Mouse (Mus musculus) retina, postnatal 7 days (tissue): ENCODE measurements around the gene Rap1gap.

Source experiments
- DNase-seq: peaks from one replicate; pipeline ENCODE4 v3.0.0-alpha.2; 2012; ENCODE audit warnings: low read depth, low spot score

Rap1gap gene

DNA sequence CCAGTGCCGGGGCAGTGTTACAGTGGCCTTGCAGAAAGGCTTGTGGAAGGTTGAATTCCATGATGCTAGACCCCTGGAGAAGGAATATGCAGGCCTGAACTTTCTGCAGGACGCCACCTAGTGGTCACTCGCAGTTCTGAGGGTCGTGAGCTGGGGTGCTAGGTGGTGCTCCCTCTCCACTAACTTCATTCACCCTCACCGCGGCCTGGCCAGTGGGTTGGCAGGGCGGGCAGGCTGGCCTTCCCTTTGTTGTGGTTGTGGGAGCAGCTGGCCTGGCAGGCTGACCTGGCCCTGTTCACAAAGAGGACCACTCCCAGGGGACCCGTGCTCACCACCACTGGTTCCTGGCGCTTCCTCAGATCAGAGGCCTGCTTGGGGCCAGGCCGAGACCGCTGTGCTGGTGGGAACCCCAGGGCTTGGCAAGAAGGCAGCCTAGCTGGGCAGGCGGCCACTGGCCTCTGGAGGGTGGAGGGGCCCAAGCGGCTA lies 80.0 kb downstream of the Rap1gap start:
- no peak for DNase-seq

DNA sequence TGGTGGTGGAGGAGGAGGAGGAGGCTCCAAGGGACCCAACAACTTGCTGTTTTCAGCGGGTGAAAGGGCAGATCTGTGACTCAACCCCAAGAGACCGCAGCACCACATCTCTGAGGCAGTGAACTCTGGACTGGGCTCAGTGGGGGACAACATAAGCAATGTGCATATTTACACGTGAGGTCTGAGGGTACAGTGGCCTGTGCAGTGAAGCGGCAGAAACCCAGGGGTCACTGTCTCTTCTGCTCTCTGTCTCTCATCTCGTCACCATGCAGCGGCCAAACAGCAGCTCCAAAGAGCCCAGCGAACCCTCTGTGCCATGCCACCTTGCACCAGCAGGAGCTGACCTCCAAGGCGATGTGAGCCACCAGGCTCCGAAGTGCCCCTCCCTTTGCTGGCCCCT lies 82.6 kb downstream of the Rap1gap start:
- DNase-seq: no peak

- no peak for DNase-seq
These were observed 83.1 kb downstream of the Rap1gap start for GRCm38 (mm10) chr4:137747590-137747989.

- no peak for DNase-seq
These were observed 84.2 kb downstream of the Rap1gap start for GRCm38 (mm10) chr4:137748726-137749125.

- no peak for DNase-seq
These were observed 85.2 kb downstream of the Rap1gap start for GRCm38 (mm10) chr4:137749680-137750079.

GRCm38 (mm10) chr4:137750121-137750520 lies 85.6 kb downstream of the Rap1gap start:
- DNase-seq: no peak

DNA sequence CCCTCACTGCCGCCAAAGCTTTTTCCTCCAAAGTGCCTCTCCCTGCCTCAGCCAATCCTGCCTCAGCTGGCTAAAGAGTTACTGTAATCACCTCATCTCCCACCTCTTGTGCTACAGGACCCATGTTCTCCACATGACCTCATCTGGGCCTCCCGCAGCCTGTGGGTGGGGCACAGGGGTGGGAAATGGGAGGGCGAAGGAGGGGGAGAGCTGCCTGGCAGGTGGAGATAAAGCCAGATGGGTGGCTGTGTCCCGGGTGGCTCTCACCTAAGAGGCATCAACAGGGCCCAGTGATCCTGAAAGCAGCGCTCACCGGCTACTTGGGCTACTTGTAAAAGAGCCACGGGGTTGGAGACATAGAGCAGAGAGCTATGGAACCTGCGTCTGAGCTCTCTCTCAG lies 86.8 kb downstream of the Rap1gap start:
- DNase-seq: no peak

DNA sequence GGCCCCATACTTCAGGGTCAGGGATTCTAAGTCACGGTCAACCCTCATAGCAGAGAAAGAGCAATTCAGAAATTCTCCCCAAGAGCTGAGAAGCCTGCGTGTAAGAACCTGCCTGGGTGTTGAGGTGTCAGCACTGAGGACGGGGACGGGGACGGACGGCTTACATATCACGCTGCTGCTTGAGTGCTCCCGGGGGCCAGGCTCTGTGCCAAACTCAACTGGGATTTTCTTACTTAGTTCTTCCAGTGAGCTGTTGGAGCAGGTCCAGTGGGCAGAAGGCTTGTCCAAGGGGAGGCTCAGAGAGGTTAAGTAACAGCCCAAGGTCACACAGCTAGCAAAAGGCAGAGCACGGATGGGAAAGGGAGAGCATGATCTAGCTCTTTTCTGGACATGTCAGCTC lies 87.2 kb downstream of the Rap1gap start:
- no peak for DNase-seq

- no peak for DNase-seq
These were observed 87.9 kb downstream of the Rap1gap start for GRCm38 (mm10) chr4:137752471-137752870.

DNA sequence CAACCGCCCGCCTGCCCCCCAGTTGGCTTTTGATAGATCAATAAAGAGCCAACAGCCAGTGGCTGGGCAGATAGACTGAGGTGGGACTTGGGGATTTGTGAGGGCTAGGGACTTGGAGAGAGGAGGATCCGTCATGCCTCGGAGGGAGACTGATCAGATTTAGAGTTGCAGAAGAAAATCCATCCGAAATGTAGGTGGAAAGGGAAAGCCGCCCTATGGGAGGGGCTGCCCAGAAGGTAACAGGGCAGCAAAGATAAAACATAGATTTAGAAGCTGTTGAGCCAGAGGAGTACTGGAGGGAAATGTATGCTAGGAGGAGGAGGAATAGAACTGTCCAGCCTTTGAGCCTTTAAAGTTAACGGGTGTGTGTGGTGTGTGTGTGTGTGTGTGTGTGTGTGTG lies 88.7 kb downstream of the Rap1gap start:
- no peak for DNase-seq

- DNase-seq: no peak
These were observed 89.9 kb downstream of the Rap1gap start for GRCm38 (mm10) chr4:137754446-137754845.

DNA sequence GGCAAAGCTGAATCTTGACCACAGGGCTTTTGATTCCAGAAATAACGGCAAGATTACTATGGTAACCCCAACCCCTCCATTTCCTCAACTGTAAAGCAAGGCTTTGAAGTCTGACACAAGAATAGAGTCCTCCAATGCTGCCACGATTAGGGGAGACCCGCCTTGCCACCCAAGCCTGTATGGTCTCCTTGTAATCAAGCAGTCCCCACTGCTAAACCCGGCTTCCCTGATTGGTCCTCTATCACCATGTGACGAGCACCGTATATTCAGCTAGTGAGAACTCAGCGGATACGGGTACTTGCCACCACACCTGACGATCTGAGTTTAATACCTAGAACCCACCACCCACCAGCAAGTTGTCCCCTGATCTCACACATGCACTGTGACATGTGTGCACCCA lies 98.4 kb downstream of the Rap1gap start:
- no peak for DNase-seq

DNA sequence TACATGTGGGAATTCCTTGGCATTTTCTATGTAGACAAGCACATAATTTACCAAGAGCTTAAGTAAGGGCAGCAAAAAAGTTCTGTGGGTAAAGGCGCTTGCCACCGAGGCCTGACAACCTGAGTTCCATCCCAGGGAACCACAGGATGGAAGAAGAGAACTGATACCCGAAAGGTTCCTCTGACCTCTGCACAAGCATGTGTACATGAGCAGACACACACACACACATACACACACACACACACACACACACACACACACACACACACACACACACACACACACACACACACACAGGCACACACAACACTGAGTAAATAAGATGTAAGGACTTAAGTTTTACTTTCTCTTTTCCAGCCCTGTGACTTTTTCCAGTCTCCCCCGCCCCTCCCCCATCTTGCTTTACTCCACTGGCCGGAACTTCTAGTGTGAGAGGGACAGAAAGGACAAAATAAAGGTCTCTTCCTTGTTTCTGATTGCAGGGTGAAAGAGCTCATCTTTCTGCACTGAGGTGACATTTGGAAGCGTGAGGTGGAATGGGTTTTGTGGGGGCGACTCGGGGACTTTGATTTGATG lies 99.5 kb downstream of the Rap1gap start:
- DNase-seq: no peak

DNA sequence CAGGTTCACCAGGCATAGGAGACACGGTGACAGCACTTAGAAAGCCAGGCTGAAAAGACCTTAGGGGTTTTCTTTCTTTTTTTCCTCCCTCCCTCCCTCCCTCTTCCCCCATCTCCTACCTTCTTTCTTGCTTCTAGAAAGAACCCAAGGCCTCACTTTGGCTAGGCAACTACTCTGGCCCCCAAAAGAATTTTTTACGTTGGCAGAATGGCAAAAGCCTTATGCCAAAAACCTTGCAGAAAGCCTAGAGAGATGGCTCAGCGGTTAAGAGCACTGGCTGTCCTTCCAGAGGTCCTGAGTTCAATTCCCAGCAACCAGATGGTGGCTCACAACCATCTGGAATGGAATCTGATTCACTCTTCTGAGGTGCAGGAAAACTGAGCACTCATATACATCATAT lies 100.1 kb downstream of the Rap1gap start:
- no peak for DNase-seq

- no peak for DNase-seq
These were observed 101.0 kb downstream of the Rap1gap start for GRCm38 (mm10) chr4:137765554-137765971.

- DNase-seq: no peak
These were observed 101.8 kb downstream of the Rap1gap start for GRCm38 (mm10) chr4:137766365-137766764.

DNA sequence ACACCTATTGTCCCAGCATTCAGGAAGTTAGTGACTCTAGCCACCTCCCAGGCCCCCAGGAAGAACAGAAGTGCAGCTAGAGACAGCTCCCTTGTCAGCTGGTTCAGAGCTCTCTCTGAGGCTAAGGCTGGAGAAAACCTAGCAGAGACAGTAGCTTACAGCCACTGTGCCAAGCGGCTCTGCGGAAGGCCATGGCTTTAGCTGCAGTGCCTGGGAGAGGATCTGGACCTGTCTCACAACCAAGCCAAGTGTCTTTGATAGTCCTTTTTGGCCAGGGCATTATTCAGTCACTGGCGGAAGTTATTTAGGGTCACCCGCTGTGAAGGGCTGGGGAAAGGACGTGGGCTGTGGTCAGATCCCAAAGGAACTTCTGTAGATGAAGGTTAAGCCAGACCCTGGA lies 103.9 kb downstream of the Rap1gap start:
- no peak for DNase-seq

- DNase-seq: no peak
These were observed 104.3 kb downstream of the Rap1gap start for GRCm38 (mm10) chr4:137768831-137769230.

- no peak for DNase-seq
These were observed 105.1 kb downstream of the Rap1gap start for GRCm38 (mm10) chr4:137769635-137770034.

GRCm38 (mm10) chr4:137770901-137771612 lies 106.5 kb downstream of the Rap1gap start:
- DNase-seq: no peak

- DNase-seq: no peak
These were observed 107.2 kb downstream of the Rap1gap start for GRCm38 (mm10) chr4:137771749-137772148.

DNA sequence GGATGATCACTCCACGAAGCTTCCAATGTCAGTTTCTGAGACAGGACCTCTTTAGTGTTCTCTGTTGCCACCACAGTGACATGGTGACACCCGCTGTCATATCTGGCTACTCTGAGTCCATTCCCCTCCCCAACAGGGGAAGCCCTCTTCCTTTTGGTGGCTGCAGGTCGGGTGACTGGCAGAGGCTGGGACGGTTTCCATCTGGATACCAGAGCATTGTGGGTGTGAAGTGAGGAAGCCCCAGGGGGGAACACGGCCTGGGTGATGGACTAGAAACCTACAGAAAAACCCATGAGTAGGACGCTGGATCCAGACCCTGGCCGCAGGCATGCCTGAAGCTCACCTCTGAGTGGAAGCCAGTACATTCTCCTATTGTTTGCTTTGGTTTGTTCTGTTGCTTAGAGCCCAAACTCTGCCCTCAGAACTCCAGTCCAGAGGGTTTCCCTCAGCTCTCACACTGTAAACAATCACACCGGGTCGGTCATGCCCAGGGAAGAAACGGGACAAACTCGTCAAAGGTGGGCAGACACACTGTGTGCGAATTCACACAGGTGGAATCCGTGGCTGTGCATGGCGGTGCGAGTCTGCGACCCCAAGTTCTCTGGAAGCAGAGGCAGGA lies 108.0 kb downstream of the Rap1gap start:
- no peak for DNase-seq

DNA sequence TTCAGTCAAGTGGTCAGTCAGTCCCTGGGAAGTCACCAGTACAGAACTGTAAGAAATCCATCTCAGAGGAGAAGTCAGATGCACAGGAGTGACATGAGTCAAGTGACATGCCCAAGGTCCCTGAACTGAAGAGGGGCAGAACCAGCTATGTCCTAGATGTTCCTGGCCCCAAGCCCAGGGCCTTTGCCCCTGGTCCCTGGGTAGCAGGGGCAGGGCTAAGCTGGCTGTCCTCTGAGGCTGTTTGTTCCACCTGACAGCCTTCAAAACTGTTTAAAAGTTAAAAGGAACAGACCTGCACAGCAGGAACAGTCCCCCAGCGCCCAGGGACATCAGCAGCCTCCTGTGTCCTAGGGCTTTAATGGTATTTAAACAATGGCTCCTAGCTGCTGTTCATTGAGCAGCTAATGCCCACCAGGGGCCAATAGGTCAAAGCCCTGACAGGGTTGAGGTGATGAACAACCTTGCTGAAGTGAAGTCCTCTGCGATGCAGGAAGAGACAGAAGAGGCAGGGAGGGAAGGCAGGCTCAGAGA lies 108.9 kb downstream of the Rap1gap start:
- no peak for DNase-seq
